ENCODE assay signal across 32 mouse cellular contexts in the genomic region with DNA sequence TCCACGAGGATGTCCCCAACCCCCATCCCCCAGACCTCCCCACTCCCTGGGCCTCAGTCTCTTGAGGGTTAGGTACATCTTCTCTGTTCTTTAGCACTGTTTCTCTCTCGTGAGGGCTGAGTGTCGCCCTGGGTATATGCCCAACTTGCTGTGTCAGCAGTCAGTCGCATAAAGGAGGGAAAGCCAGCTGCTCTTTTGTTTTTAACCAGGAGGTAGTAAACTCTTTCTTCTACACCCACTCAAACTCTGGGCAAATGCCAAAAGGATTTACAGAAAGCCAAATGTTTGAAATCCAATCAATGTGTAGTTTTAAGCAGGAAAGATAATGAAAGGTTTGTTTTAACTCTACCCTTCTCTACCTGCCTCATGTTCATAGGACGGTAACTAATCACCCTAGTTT. TPM values are rescaled to one million over a fixed set of nuclear protein-coding genes. Genes with fewer than 3 reads are reported as not detected.
DNase-seq lines count a peak whose midpoint lies in the region; ATAC-seq lines count a peak whose summit lies in the region.
"Had no signal": no experiment of that assay in that cellular context is flagged by ENCODE, and none has a peak within 500 bp of the region (broad histone marks: within the 10 kb centered on the region; RNA-seq: fewer than 3 reads in every experiment).

No protein-coding gene starts in this region.

- H3K36me3 ChIP-seq in forebrain, embryonic 14.5 days (ENCODE audit: control insufficient read depth, insufficient read depth, low read length) = peaks cover 4% of the 10 kb centered on the region
- H3K36me3 ChIP-seq in forebrain, embryonic 11.5 days (ENCODE audit: control insufficient read depth, insufficient read depth, low read length) = no peaks in the 10 kb centered on the region
- H3K36me3 ChIP-seq in midbrain, embryonic 16.5 days (ENCODE audit: control insufficient read depth, insufficient read depth, low read length) = no peaks in the 10 kb centered on the region
- H3K36me3 ChIP-seq: embryonic facial prominence, embryonic 12.5 days; intestine, embryonic 15.5 days had no signal

- no peak for ATAC-seq in forebrain, embryonic 14.5 days
- no peak for ATAC-seq in forebrain, embryonic 11.5 days (replicated peaks; ENCODE audit: low FRiP score)
- ATAC-seq in midbrain, embryonic 16.5 days = no peak
- ATAC-seq: forebrain, embryonic 15.5 days; intestine, embryonic 15.5 days; Patski had no signal

- H3K4me3 ChIP-seq in forebrain, embryonic 14.5 days (ENCODE audit: low read depth, low read length) = no peak overlapping the region
- H3K4me3 ChIP-seq in forebrain, embryonic 11.5 days (ENCODE audit: low read depth, low read length) = no peak overlapping the region
- no peak overlapping the region for H3K4me3 ChIP-seq in midbrain, embryonic 16.5 days (ENCODE audit: low read depth, low read length)
- H3K4me3 ChIP-seq: embryonic facial prominence, embryonic 12.5 days; erythroblast, embryonic 14.5 days; forebrain, embryonic 10.5 days; forebrain, embryonic 15.5 days; gastrocnemius, adult 2 months; heart, embryonic 10.5 days; heart, embryonic 13.5 days; hindbrain, embryonic 15.5 days; intestine, embryonic 15.5 days had no signal

- H3K27ac ChIP-seq in forebrain, embryonic 14.5 days (ENCODE audit: low read depth, low read length) = no peak overlapping the region
- no peak overlapping the region for H3K27ac ChIP-seq in forebrain, embryonic 11.5 days (ENCODE audit: low read depth, low read length)
- H3K27ac ChIP-seq in midbrain, embryonic 16.5 days (ENCODE audit: low read length) = no peak overlapping the region
- H3K27ac ChIP-seq: embryonic facial prominence, embryonic 12.5 days; forebrain, embryonic 10.5 days; gastrocnemius, adult 2 months; heart, embryonic 10.5 days; heart, embryonic 13.5 days; hindbrain, embryonic 15.5 days; intestine, embryonic 15.5 days had no signal

- peak; percentile 51 for DNase-seq in forebrain, embryonic 14.5 days (ENCODE audit: low spot score)
- DNase-seq in forebrain, embryonic 11.5 days (ENCODE audit: low spot score) = no peak
- peak; percentile 20 for DNase-seq in layer of hippocampus, adult 9-10 months (ENCODE audit: low spot score)
- no peak for DNase-seq in layer of hippocampus, postnatal 25 days (ENCODE audit: extremely low spot score in 1 of 2, low spot score in 1 of 2)
- peak; percentile 33 for DNase-seq in brain, adult 2 months (ENCODE audit: low read depth, low spot score)
- no peak for DNase-seq in adrenal gland, adult 18-20 months (ENCODE audit: low spot score in 2 of 2)
- DNase-seq: adrenal gland, adult 2 months; adrenal gland, postnatal 14 days; B cell, adult 2 months; cerebellum, adult 18-20 months; cerebellum, adult 9-10 months; cerebellum, postnatal 14 days; gastrocnemius, adult 2 months; gastrocnemius, postnatal 14 days; heart, adult 18-20 months; heart, postnatal 14 days; heart, postnatal 4 days; kidney, adult 11 months; kidney, adult 8-10 months had no signal

- no peaks in the 10 kb centered on the region for H3K9me3 ChIP-seq in forebrain, embryonic 14.5 days (replicated peaks; ENCODE audit: control insufficient read depth, low read length)
- no peaks in the 10 kb centered on the region for H3K9me3 ChIP-seq in forebrain, embryonic 11.5 days (ENCODE audit: control insufficient read depth, low read length)
- H3K9me3 ChIP-seq in midbrain, embryonic 16.5 days (replicated peaks; ENCODE audit: control insufficient read depth, low read length, poor library complexity, severe bottlenecking) = no peaks in the 10 kb centered on the region
- H3K9me3 ChIP-seq: embryonic facial prominence, embryonic 12.5 days; forebrain, embryonic 10.5 days; forebrain, embryonic 15.5 days; heart, embryonic 10.5 days; heart, embryonic 13.5 days; hindbrain, embryonic 15.5 days; intestine, embryonic 15.5 days had no signal

- H3K4me1 ChIP-seq in forebrain, embryonic 14.5 days (ENCODE audit: control insufficient read depth, insufficient read depth, low read length) = peaks cover 5% of the 10 kb centered on the region
- H3K4me1 ChIP-seq in forebrain, embryonic 11.5 days (replicated peaks; ENCODE audit: control insufficient read depth, insufficient read depth, low read length) = no peaks in the 10 kb centered on the region
- 0 out of 2 replicates have a peak, but pooled peaks cover 2% of the 10 kb centered on the region for H3K4me1 ChIP-seq in midbrain, embryonic 16.5 days (ENCODE audit: control insufficient read depth, insufficient read depth, low read length)
- H3K4me1 ChIP-seq: embryonic facial prominence, embryonic 12.5 days; heart, embryonic 10.5 days; intestine, embryonic 15.5 days had no signal

- WGBS in forebrain, embryonic 14.5 days = 40% methylated on average over 5 of the region's 5 CpGs
- WGBS in forebrain, embryonic 11.5 days = 64% methylated on average over 5 of the region's 5 CpGs
- 43% methylated on average over 5 of the region's 5 CpGs for WGBS in midbrain, embryonic 16.5 days

- no peaks in the 10 kb centered on the region for H3K27me3 ChIP-seq in forebrain, embryonic 14.5 days (replicated peaks; ENCODE audit: control insufficient read depth, insufficient read depth, low read length)
- no peaks in the 10 kb centered on the region for H3K27me3 ChIP-seq in forebrain, embryonic 11.5 days (ENCODE audit: control insufficient read depth, insufficient read depth, low read length)
- no peaks in the 10 kb centered on the region for H3K27me3 ChIP-seq in midbrain, embryonic 16.5 days (ENCODE audit: control insufficient read depth, insufficient read depth, low read depth, low read length)
- H3K27me3 ChIP-seq: embryonic facial prominence, embryonic 12.5 days; forebrain, embryonic 15.5 days; heart, embryonic 13.5 days; hindbrain, embryonic 15.5 days; intestine, embryonic 15.5 days; Patski had no signal

- no peak overlapping the region for H3K4me2 ChIP-seq in forebrain, embryonic 14.5 days (ENCODE audit: low read length)
- H3K4me2 ChIP-seq in forebrain, embryonic 11.5 days (ENCODE audit: low read depth, low read length, severe bottlenecking) = no peak overlapping the region
- H3K4me2 ChIP-seq in midbrain, embryonic 16.5 days (ENCODE audit: low read length) = no peak overlapping the region
- H3K4me2 ChIP-seq: embryonic facial prominence, embryonic 12.5 days; forebrain, embryonic 15.5 days; heart, embryonic 13.5 days; hindbrain, embryonic 15.5 days; intestine, embryonic 15.5 days had no signal

- no peak overlapping the region for H3K9ac ChIP-seq in forebrain, embryonic 14.5 days (ENCODE audit: low read length)
- H3K9ac ChIP-seq in forebrain, embryonic 11.5 days (ENCODE audit: low read length) = no peak overlapping the region
- no peak overlapping the region for H3K9ac ChIP-seq in midbrain, embryonic 16.5 days (ENCODE audit: low read depth, low read length)
- H3K9ac ChIP-seq: embryonic facial prominence, embryonic 12.5 days; forebrain, embryonic 15.5 days; heart, embryonic 13.5 days; hindbrain, embryonic 15.5 days; intestine, embryonic 15.5 days had no signal

RNA-seq across cellular contexts. Expression of a gene that starts 24.7 kb away (rescaled TPM):
- polyA plus RNA-seq in forebrain, embryonic 14.5 days (2014; fragmentation: Nextera tagmentation; extraction: Ambion mirVana) = 36.3 and 50.7 TPM in 2 replicates
- 49.0 and 51.4 TPM in 2 replicates for polyA plus RNA-seq in forebrain, embryonic 11.5 days (2014; fragmentation: Nextera tagmentation; extraction: Ambion mirVana)
- total RNA-seq in layer of hippocampus, postnatal 25 days (2021) = 10 to 100 TPM; 93.3 to 97.6 TPM
- polyA plus RNA-seq in midbrain, embryonic 16.5 days (2015; fragmentation: Nextera tagmentation; extraction: Ambion mirVana) = 62.8 and 66.9 TPM in 2 replicates
- total RNA-seq in adrenal gland, adult 18-20 months (2021) = 10 to 100 TPM; 67.8 to 82.5 TPM

RNA-seq across cellular contexts. Expression of a gene that starts 28.9 kb away (rescaled TPM):
- not detected in 2 replicates for polyA plus RNA-seq in forebrain, embryonic 14.5 days (2014; fragmentation: Nextera tagmentation; extraction: Ambion mirVana)
- polyA plus RNA-seq in forebrain, embryonic 11.5 days (2014; fragmentation: Nextera tagmentation; extraction: Ambion mirVana) = not detected in 2 replicates
- not detected for total RNA-seq in layer of hippocampus, postnatal 25 days (2021)
- 1.6 and 2.0 TPM in 2 replicates for polyA plus RNA-seq in midbrain, embryonic 16.5 days (2015; fragmentation: Nextera tagmentation; extraction: Ambion mirVana)
- not detected for total RNA-seq in adrenal gland, adult 18-20 months (2021)
- total RNA-seq: adrenal gland, adult 2 months; adrenal gland, postnatal 14 days; heart, postnatal 4 days had no signal
- polyA plus RNA-seq: adrenal gland, adult 2 months; erythroblast, embryonic 14.5 days; forebrain, embryonic 15.5 days; intestine, embryonic 15.5 days; Patski had no signal

RNA-seq across cellular contexts. Expression of a gene that starts 45.3 kb away (rescaled TPM):
- not detected in 2 replicates for polyA plus RNA-seq in forebrain, embryonic 14.5 days (2014; fragmentation: Nextera tagmentation; extraction: Ambion mirVana)
- 0.13 and 0.23 TPM in 2 replicates for polyA plus RNA-seq in forebrain, embryonic 11.5 days (2014; fragmentation: Nextera tagmentation; extraction: Ambion mirVana)
- not detected for total RNA-seq in layer of hippocampus, postnatal 25 days (2021)
- 0.15 and 0.17 TPM in 2 replicates for polyA plus RNA-seq in midbrain, embryonic 16.5 days (2015; fragmentation: Nextera tagmentation; extraction: Ambion mirVana)
- 10 to 100 TPM; 84.8 to 94.1 TPM for total RNA-seq in adrenal gland, adult 18-20 months (2021)
- total RNA-seq: gastrocnemius, adult 2 months; gastrocnemius, postnatal 14 days; gastrocnemius, postnatal 4 days; heart, postnatal 4 days had no signal
- polyA plus RNA-seq: erythroblast, embryonic 14.5 days; forebrain, embryonic 15.5 days; heart, embryonic 10.5 days; heart, embryonic 13.5 days; heart, embryonic 16.5 days; hindbrain, embryonic 11.5 days; intestine, embryonic 15.5 days; Patski had no signal

Comparison
In these comparisons a context has a peak if more than half of its experiments do, and no peak if none do; other contexts are left out.
1. DNase-seq: peak in forebrain, embryonic 14.5 days (single experiment), layer of hippocampus, adult 9-10 months (single experiment) and brain, adult 2 months (single experiment); none in forebrain, embryonic 11.5 days (single experiment), layer of hippocampus, postnatal 25 days (0 of 2) and adrenal gland, adult 18-20 months (0 of 2).